Mouse (Mus musculus) lung, adult 18-20 months (tissue): ENCODE measurements around the gene Grm4.

Experiments
- DNase-seq, 2 experiments: peaks; one replicate each; pipeline ENCODE4 v3.0.0; 2022; ENCODE audit warnings: mixed read lengths in 2 of 2

The Grm4 gene

GRCm38 (mm10) chr17:27511865-27512618 is 9.2 kb downstream of the Grm4 start:
- no peak for DNase-seq

DNA sequence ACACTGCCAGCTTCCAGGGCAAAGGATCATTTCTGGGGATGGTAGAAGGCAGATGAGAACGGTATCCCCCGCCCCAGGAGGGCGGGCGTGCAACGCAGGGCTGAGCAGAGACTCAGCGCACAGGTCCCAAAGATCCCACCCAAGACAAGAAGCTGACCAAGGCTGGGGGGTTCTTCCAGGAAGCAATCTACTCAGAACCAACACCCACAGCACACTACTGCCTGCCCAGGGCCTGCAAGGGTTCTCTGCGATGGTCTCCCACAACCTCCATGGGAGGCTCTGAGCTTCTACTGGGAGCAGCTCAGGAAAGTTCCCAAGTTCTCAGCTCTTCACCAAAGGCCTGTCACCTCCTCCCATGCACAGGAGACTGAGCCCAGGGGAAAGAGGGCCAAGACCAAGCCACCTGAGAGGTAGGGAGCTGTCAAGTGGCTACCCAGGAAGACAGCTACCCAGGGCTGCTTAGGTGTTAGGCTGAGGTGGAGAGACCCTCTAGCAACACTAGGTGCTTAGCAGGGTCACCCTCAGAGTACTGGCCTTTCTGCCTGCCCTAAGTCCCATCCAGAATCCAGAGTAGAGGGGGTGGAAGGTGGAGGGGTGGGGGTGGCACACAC is 10.0 kb downstream of the Grm4 start:
- DNase-seq = no peak

GRCm38 (mm10) chr17:27510258-27511124 is 10.7 kb downstream of the Grm4 start:
- DNase-seq = no peak

GRCm38 (mm10) chr17:27509056-27509455 is 12.1 kb downstream of the Grm4 start:
- DNase-seq = no peak

DNA sequence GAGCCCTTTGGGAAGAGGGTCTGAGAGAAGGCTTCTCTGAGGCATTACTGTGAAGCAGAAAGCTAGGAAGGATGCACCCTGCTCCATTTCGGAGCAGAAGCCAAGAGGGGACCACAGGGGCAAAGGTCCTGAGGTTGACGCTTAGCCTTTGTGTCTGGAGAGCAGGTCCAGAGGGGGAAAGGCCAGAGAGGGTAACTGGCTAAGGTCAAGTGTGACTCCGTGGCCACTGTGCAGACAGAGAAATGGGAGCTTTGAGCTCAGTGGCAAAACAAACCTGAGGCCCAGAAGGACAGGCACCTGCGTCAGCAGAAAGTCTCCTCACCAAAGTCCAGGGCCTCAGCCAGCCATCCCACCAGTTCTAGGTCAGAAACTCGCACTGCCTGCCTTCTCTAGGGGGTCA is 12.7 kb downstream of the Grm4 start:
- no peak for DNase-seq

GRCm38 (mm10) chr17:27508002-27508401 is 13.2 kb downstream of the Grm4 start:
- DNase-seq = no peak

- DNase-seq = no peak
Measured at GRCm38 (mm10) chr17:27507591-27507945, 13.6 kb downstream of the Grm4 start.

DNA sequence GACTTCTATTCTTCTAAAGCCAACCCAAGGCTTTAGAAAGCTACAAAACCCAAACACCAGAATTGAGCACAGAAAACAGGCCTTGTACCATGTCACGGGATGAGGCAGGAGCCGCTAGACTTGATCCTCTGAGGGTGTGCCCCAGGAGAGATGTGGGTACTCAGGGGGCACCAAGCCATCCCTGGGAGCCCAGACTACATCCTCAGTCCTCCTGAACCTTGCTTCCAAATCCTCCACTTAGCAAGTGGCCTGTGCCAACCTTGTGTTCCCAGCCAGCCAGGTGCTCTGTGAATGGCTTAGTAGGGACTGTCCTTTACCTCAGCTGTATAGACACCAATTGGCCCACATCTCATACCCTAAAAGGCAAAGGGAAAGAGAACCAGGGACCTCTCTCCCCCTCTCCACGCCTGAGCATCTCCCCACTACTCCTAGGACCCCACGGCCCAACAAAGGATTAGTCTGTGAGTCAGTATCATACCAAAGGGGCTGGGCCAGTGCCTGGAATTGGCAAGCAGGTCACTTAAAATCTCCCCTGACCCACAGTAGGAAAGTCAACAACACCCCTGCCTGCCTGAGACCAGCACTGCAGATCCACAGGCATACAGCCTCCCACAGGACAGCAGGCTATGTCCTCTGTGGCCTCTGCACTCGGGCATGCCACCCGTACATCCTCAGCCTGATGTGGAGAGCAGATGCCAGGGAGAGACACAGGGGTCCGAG is 14.2 kb downstream of the Grm4 start:
- DNase-seq = no peak

GRCm38 (mm10) chr17:27506362-27506761 is 14.8 kb downstream of the Grm4 start:
- no peak for DNase-seq

DNA sequence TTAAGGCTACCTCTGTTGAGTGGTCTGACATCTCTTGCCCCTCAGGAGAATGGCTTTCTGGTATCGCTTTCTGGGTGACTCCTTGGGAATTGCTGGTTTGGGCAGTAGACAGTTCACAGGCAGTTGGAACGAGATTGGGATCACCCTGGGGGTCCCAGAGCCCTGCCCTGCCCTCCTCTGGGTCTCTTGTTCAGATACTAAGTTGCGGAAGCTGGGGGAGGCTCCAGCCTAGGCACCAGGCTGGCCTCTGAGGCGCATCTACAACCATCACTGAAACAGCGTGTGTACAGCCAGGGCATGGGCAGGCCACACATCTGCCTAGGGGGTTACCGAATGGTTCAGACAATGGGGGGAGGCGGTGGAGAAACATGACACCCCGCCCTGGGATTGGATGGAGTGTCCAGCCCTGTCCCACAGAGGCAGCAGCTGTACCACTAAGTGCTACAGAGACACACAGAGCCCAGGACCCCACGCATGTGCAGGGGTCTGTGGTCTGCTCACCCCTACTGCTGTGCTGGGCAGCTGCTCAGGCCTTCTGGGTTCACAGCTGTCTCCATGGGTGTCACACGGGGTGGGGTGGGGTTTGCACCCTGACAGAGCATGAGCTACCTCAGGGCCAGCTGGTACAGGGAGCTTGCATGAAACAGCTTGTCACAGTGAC is 15.9 kb downstream of the Grm4 start:
- DNase-seq = no peak

- no peak for DNase-seq
Measured at GRCm38 (mm10) chr17:27503869-27504268, 17.3 kb downstream of the Grm4 start.

GRCm38 (mm10) chr17:27502736-27503445 is 18.3 kb downstream of the Grm4 start:
- DNase-seq = no peak

- DNase-seq = no peak
Measured at GRCm38 (mm10) chr17:27502288-27502687, 18.9 kb downstream of the Grm4 start.

DNA sequence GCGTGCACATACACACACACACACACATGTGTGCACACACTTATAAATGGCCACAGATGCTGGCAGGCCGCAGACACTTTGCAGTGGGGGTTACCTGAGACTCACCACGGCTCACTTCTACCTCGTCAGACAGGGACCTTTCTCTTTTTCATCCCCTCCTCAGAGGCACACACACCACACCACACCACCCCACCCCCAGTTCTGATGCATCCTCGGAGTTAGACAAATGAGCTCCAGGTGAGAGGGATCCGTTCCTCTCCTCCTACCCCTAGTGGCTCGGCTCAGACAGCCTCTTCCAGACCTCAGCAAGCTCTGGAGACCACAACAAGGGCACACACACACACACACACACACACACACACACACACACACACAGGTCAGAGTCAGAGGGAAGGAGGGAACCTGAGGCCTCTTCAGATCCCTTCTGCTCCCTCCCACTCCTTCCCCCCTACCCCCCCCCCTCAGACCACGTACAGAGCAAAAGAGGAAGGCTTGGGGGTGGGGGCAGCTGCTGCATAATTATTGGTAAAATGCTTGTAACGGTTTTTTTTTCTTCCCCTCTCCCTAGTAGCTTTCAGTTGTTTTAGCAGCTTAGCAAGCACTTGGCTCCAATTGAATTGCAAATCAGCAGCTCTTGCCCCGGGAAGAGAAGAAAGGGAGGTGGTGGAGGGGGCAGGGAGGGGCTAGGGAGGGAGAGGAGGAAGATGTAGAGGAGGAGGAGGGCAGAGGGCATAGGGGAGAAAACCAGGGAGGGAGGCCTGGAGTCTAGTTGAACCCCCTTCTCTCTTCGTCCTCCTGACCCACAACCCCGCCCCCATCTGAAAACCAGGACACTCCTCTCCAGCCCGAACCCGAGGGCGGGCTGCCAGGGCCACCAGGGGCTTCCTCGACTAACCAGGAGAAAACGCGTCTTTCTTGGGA is 19.6 kb downstream of the Grm4 start:
- no peak for DNase-seq

GRCm38 (mm10) chr17:27500811-27501210 is 20.4 kb downstream of the Grm4 start:
- no peak for DNase-seq

- no peak for DNase-seq
Measured at GRCm38 (mm10) chr17:27499080-27499479, 22.1 kb downstream of the Grm4 start.

GRCm38 (mm10) chr17:27497798-27498197 is 23.4 kb downstream of the Grm4 start:
- no peak for DNase-seq

DNA sequence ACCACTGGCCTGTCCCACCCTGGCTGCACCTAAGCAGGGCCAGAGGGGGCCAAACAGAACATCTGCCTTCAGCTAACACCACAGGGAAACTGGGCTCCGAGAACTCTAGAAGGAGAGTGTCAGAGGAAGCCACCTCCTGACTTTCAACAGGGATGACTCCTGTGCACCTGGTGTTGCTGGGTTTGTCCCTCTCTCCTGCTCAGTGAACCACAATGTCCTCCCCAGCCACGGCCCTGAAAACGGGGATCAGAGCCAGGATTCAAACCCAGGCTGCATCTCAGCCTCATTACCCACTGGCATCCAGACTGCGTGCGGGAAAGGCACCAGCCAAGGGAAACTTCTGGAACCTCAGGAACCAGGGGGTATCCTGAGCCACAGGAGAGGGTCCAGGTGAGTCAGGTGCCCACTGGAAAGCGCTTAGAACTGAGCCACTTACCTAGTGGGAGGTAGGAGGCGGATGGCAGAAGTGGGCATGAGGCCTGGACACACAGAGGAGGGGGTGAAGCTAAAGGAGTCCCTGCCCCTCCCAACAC is 26.1 kb downstream of the Grm4 start:
- DNase-seq = no peak

- DNase-seq = no peak
Measured at GRCm38 (mm10) chr17:27493969-27494368, 27.2 kb downstream of the Grm4 start.

DNA sequence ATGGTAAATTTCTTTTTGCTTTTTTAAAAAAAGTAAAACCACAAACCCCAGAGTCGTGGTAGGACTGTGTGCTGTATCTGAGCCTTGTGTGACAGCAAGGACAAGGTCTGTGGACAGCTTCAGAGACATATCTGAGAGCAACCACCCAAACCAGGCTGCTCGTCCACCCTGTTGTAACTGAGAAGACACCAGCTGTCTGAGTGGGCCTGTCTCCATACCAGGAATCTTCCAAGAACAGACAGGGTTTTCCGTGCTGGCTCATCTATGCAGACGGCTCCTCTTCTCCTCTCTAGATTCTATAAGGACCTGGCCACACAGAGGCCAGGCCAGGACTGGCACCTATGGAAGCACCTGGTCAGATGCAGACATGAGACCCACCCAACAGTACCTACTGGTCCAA is 27.8 kb downstream of the Grm4 start:
- no peak for DNase-seq
